Mouse (Mus musculus): ENCODE results near the gene Tcf7l1. TPM values are rescaled to one million over a fixed set of nuclear protein-coding genes. Genes with fewer than 3 reads are reported as not detected.

Gene Tcf7l1
- polyA plus RNA-seq, 1 experiment from 2014 or later: 24.2 TPM

DNA sequence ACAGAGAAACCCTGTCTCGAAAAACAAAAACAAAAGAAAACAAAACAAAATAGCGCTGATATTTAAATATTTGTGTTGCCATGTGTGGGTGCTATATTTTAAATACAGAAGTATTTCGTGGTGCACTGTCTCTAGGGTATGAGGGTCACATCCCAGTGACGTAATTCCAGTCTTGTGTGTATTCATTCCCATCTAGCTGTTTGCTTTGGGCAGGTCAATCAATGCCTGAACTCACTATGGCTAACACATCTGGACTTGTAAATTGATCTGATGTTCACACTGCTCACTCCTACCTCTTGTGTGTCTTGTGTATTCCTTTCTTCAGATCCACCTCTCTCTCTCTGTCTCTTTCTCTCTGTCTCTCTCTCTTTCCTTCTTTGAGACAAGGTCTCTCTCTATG lies 11.8 kb downstream of the Tcf7l1 start:
- Histone ChIP-seq H3K4me3 (no peak overlapping the region), H3K27me3 (ENCODE audit: low read depth, poor library complexity, severe bottlenecking) (no peaks in the 10 kb centered on the region), H3K4me1 (peaks cover 10% of the 10 kb centered on the region; the same call in 1 of the 2 replicates), H3K27ac (replicated peaks) (no peak overlapping the region), H3K36me3 (peaks cover 68% of the 10 kb centered on the region), H3K9me3 (replicated peaks) (peaks cover 11% of the 10 kb centered on the region)
- no peak for DNase-seq (ENCODE audit: low spot score)
- WGBS: 92% methylated on average over 4 of the region's 4 CpGs

DNA sequence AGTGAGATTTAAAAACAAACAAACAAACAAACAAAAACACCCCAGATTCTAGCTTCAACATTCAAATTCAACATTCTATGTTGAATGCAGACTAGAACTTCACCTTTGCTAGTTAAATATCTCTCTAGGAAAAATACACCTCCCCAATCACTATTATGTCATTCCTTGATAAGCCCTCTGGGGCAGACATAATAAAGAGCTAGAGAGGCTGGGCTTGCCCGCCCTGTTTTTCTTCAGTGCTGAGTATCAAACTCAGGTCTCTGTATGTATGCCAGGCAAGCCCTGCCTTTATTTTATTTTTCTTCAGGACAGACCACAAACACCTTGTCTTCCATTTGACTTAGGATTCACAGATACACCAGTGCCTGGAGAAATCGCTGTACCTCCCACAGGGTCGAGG lies 14.8 kb downstream of the Tcf7l1 start:
- 48% methylated on average over 3 of the region's 3 CpGs for WGBS
- no peak for DNase-seq (ENCODE audit: low spot score)
- Histone ChIP-seq H3K4me3 (no peak overlapping the region), H3K27me3 (ENCODE audit: low read depth, poor library complexity, severe bottlenecking) (no peaks in the 10 kb centered on the region), H3K9me3 (replicated peaks) (peaks cover under 1% of the 10 kb centered on the region; the same call in 1 of the 2 replicates), H3K36me3 (peaks cover 62% of the 10 kb centered on the region), H3K4me1 (peaks cover 20% of the 10 kb centered on the region), H3K27ac (replicated peaks) (no peak overlapping the region)

- Histone ChIP-seq H3K9me3 (replicated peaks) (no peaks in the 10 kb centered on the region), H3K4me3 (no peak overlapping the region), H3K36me3 (peaks cover 52% of the 10 kb centered on the region), H3K27me3 (ENCODE audit: low read depth, poor library complexity, severe bottlenecking) (no peaks in the 10 kb centered on the region), H3K4me1 (peaks cover 34% of the 10 kb centered on the region), H3K27ac (replicated peaks) (no peak overlapping the region)
- DNase-seq (ENCODE audit: low spot score): no peak
- 84% methylated on average over 14 of the region's 14 CpGs for WGBS
These were observed 18.9 kb downstream of the Tcf7l1 start for GRCm38 (mm10) chr6:72769915-72770776.

- peaks cover 28% of the 10 kb centered on the region for H3K4me1 ChIP-seq
- H3K27me3 ChIP-seq (ENCODE audit: low read depth, poor library complexity, severe bottlenecking): no peaks in the 10 kb centered on the region
- no peak for DNase-seq (ENCODE audit: low spot score)
- peaks cover 56% of the 10 kb centered on the region for H3K36me3 ChIP-seq
- no peak overlapping the region for H3K4me3 ChIP-seq
- H3K27ac ChIP-seq (replicated peaks): no peak overlapping the region
- H3K9me3 ChIP-seq (replicated peaks): no peaks in the 10 kb centered on the region
- WGBS: 90% methylated on average over 13 of the region's 13 CpGs
These were observed 19.7 kb downstream of the Tcf7l1 start for GRCm38 (mm10) chr6:72769343-72769742.

DNA sequence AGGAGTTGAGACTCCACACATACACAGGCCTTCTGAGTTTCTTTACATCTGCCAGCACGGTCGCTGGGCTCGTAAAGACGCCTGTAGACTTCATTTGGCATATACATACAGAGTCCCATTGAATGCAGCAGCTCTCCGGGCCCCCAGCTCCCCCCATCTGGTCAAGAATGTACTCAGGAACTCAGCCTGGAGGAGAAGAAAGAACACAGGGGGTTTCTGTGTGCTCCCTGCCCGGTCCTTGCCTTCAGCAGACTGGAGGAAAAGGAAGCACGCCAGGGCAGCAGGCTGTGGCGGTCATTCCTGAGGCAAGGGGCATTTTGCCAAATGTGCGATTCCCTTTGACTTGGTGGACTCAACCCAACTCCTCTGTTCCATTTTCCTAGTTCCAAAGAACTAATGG lies 20.2 kb downstream of the Tcf7l1 start:
- Histone ChIP-seq H3K4me3 (no peak overlapping the region), H3K36me3 (peaks cover 56% of the 10 kb centered on the region), H3K9me3 (replicated peaks) (no peaks in the 10 kb centered on the region), H3K27ac (replicated peaks) (no peak overlapping the region), H3K4me1 (peaks cover 33% of the 10 kb centered on the region), H3K27me3 (ENCODE audit: low read depth, poor library complexity, severe bottlenecking) (no peaks in the 10 kb centered on the region)
- 88% methylated on average over 9 of the region's 9 CpGs for WGBS
- no peak for DNase-seq (ENCODE audit: low spot score)

GRCm38 (mm10) chr6:72768097-72768496 lies 21.0 kb downstream of the Tcf7l1 start:
- no peaks in the 10 kb centered on the region for H3K9me3 ChIP-seq (replicated peaks)
- H3K27me3 ChIP-seq (ENCODE audit: low read depth, poor library complexity, severe bottlenecking): no peaks in the 10 kb centered on the region
- WGBS: 93% methylated on average over 9 of the region's 9 CpGs
- peaks cover 36% of the 10 kb centered on the region for H3K4me1 ChIP-seq
- peaks cover 56% of the 10 kb centered on the region for H3K36me3 ChIP-seq
- no peak overlapping the region for H3K4me3 ChIP-seq
- H3K27ac ChIP-seq (replicated peaks): no peak overlapping the region
- no peak for DNase-seq (ENCODE audit: low spot score)

DNA sequence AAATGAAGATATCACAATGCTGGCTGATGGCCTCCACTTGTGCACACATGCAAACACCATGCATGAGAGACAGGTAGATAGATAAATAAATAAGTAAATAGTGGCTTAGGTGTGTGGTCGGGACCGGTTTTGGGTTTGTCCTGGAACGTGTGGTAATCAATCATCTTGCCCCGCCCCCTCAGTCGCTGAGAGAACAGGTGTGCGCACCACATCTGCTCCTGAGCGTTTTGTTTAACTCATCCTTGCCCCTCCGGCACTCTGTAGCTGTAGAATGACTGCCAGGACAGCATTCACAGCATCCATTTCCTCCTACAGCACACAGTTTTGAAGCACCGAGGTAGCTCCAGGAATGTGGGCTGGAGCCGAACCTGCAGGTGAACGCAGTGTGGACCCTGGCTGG lies 25.4 kb downstream of the Tcf7l1 start:
- H3K9me3 ChIP-seq (replicated peaks): no peaks in the 10 kb centered on the region
- H3K4me1 ChIP-seq: peaks cover 57% of the 10 kb centered on the region
- DNase-seq (ENCODE audit: low spot score): no peak
- no peak overlapping the region for H3K4me3 ChIP-seq
- no peaks in the 10 kb centered on the region for H3K27me3 ChIP-seq (ENCODE audit: low read depth, poor library complexity, severe bottlenecking)
- 74% methylated on average over 11 of the region's 11 CpGs for WGBS
- H3K27ac ChIP-seq (replicated peaks): no peak overlapping the region
- peaks cover 27% of the 10 kb centered on the region for H3K36me3 ChIP-seq

DNA sequence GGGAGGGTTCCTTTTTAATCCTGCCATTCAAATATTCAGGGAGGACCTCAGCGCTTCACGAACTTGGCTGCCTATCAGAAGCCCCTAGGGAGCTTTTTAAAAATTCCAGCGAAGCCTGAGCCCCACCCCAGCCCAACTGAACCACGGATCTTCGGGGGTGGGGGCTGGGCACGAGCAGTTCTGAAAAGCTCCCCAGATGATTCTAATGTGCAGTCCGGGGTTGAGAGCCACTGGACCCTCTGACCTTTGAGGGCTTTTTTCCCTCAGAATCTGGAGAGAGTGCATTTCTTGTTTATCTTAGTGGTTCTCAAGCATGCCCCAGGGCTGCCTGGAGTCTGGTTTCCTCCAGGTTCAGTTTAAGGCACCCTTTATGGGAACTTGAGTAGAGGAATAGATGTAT lies 27.4 kb downstream of the Tcf7l1 start:
- no peak for DNase-seq (ENCODE audit: low spot score)
- H3K9me3 ChIP-seq (replicated peaks): no peaks in the 10 kb centered on the region
- no peak overlapping the region for H3K4me3 ChIP-seq
- peaks cover 16% of the 10 kb centered on the region for H3K36me3 ChIP-seq
- H3K4me1 ChIP-seq: peaks cover 65% of the 10 kb centered on the region
- peak overlapping the region; percentile 24; the same call in 1 of the 2 replicates for H3K27ac ChIP-seq (replicated peaks)
- WGBS: 30% methylated on average over 7 of the region's 7 CpGs
- H3K27me3 ChIP-seq (ENCODE audit: low read depth, poor library complexity, severe bottlenecking): no peaks in the 10 kb centered on the region

- Histone ChIP-seq H3K4me3 (no peak overlapping the region), H3K36me3 (peaks cover 8% of the 10 kb centered on the region; the same call in 1 of the 2 replicates), H3K27ac (replicated peaks) (no peak overlapping the region), H3K27me3 (ENCODE audit: low read depth, poor library complexity, severe bottlenecking) (no peaks in the 10 kb centered on the region), H3K9me3 (replicated peaks) (no peaks in the 10 kb centered on the region), H3K4me1 (peaks cover 67% of the 10 kb centered on the region)
- DNase-seq (ENCODE audit: low spot score): no peak
- 47% methylated on average over 10 of the region's 10 CpGs for WGBS
These were observed 30.6 kb downstream of the Tcf7l1 start for GRCm38 (mm10) chr6:72758239-72759017.

DNA sequence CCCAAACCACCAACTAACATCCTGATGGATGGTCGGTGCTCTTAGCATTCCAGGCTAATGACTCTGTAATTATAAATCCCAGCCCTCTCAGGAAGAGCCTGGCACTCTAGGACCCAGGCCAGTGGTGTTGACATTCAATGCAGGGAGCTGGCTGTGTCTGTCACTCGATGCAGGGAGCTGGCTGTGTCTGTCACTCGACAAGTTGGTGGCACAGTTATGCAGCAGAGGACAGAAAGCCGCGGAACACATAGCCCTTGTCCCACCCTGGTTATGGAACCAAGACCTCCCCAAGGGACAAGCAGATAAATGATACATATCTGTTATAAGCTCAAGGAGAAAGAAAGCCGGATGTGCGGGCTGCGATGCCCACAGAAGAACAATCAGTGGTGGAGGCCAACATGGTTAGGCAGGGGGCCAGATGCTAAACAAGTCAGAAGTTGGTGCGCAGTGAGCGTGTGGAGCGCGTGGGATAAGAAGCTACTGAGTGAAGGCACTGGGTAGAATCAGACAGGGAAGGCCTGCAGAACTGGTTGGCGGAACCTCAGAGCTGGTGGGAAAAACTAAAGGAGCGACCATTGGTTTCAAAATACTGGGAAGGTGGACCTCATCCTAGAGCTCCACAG lies 33.7 kb downstream of the Tcf7l1 start:
- Histone ChIP-seq H3K36me3 (peaks cover 14% of the 10 kb centered on the region), H3K4me3 (no peak overlapping the region), H3K9me3 (replicated peaks) (no peaks in the 10 kb centered on the region), H3K27me3 (ENCODE audit: low read depth, poor library complexity, severe bottlenecking) (no peaks in the 10 kb centered on the region), H3K27ac (replicated peaks) (no peak overlapping the region; the same call in 1 of the 2 replicates), H3K4me1 (peaks cover 59% of the 10 kb centered on the region)
- 81% methylated on average over 14 of the region's 14 CpGs for WGBS
- no peak for DNase-seq (ENCODE audit: low spot score)

DNA sequence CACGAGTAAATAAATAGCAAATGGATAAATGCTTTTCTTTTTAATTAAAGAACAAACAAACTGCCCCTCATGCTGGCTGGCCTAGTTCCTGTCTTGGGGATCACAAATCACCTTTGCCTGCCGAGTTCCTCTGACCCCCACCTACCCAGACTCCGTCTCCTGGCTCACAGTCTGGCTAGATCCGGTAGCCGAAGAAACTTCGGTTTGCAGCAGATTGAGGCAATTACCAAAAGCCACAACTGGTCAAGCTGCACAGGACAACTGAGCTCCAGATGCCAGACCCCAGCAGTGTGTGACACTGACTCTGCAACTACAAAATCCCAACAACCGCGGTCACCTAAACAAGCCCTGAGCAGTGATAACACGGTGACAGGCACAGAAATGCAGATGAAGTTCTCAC lies 34.8 kb downstream of the Tcf7l1 start:
- no peak overlapping the region for H3K27ac ChIP-seq (replicated peaks)

DNA sequence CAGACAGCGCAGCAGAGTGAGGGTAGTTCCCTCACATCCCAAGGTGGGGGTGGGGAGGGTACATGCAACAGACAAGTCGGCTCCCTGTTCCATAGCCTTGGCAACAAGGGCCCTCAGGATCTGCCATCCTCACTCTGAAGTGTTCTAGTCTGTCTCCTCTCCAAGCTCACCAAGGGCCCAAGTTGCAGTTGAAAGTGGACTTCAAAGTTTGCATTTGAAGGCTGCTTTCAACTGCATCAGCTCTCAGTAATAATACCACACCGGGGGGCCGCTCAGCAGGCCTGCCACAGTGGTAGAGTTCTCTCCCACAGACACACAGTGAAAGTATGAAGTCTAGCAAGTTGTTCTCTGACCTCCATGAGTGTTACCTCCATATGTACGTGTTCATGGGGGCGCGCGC lies 35.3 kb downstream of the Tcf7l1 start:
- 77% methylated on average over 8 of the region's 8 CpGs for WGBS
- no peaks in the 10 kb centered on the region for H3K9me3 ChIP-seq (replicated peaks)
- no peak for DNase-seq (ENCODE audit: low spot score)

More for the DNA sequence above, 34.8 kb downstream of the Tcf7l1 start:
- peaks cover 61% of the 10 kb centered on the region for H3K4me1 ChIP-seq
- H3K36me3 ChIP-seq: peaks cover 10% of the 10 kb centered on the region
- WGBS: 42% methylated on average over 9 of the region's 9 CpGs
- no peaks in the 10 kb centered on the region for H3K27me3 ChIP-seq (ENCODE audit: low read depth, poor library complexity, severe bottlenecking)
- no peak for DNase-seq (ENCODE audit: low spot score)
- H3K9me3 ChIP-seq (replicated peaks): no peaks in the 10 kb centered on the region
- H3K4me3 ChIP-seq: no peak overlapping the region

More for the DNA sequence above, 35.3 kb downstream of the Tcf7l1 start:
- Histone ChIP-seq H3K4me3 (no peak overlapping the region), H3K27me3 (ENCODE audit: low read depth, poor library complexity, severe bottlenecking) (no peaks in the 10 kb centered on the region), H3K36me3 (peaks cover 10% of the 10 kb centered on the region), H3K4me1 (peaks cover 61% of the 10 kb centered on the region), H3K27ac (replicated peaks) (no peak overlapping the region)
